Mouse (Mus musculus): ENCODE measurements at regions not wholly inside any gene's neighbourhood (a gene's known extent, or its start where the extent isn't known, plus 50 kb on each side); places are given as distances from the start of the nearest gene placed in this dataset.

DNA sequence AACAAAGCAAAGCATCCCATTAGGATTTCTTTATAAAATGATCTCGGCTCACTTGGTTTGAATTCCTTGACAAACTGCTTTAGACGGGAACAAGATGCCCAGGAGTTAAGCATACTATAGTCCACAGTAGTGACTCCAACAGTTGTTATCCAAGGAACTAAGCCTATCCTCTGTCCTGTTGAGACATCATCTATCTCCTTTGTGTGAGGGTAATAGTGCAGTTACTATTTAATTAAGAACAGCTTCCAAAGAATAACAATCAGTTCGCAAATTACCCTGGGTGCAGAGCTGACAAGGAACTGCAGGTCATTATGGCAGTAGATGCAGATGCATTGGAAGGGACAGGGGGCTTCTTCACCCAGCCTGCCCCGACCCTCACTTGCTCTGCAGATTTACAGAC lies 115.7 kb upstream of the Slc24a5 start:
- DNase-seq (ENCODE audit: low spot score), result no peak

DNA sequence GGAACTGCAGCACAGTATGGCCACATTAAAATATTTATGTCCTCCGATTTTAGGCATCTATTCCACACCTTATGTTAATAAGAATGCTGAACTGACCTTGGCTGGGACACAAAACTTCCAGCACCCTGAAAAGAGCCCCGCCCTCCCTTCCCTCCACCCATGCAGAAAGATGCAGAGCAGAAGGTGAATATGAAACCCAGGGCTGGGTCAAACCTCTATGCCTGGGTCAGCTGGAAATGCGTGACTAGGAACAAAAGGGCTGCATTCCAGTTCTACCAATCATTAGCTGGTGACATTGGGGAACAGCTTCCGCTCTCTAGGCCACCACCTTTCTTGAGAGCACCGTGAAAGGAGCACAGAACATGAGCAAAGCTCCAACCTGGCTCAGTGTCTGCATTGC lies 114.9 kb upstream of the Slc24a5 start:
- no peak for DNase-seq (ENCODE audit: low spot score)

DNA sequence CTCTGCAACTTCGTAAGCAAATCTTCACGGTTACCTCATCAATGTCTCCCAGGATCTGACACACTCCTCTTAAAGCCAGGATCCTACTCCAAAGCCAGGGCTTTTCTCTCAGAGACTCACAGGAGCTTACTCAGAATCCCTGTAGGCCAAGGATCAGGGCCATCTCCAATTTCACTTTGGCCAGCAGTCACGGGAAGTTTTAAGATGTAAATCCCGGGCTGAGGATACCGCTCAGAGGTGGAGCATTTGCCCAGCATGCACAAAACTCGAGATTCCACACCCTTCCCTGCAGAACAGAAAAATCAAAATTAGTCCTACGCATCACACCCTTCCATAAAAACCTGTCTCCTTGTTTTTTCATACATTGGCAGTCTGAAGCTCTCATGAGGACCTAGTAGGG lies 112.1 kb upstream of the Slc24a5 start:
- no peak for DNase-seq (ENCODE audit: low spot score)

DNA sequence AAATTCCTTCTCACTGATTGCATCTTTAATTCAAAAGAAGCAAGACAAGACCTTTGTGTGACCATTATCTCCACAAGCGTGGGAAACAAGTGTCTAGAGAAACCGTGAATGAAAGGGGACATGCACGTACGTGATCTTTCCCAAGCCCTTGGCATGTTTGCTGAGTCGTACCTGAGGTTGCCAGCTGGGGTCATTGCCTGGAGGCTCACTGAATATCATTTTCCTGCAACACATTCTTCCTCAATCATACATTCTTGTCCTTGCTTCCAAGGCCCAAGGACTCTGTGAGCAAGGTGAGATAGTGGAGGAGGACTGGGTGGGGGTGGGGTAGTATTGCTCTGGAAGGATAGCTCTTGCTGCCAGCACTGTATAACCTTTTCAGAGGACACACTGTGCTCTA lies 108.5 kb upstream of the Slc24a5 start:
- no peak for DNase-seq (ENCODE audit: low spot score)

DNA sequence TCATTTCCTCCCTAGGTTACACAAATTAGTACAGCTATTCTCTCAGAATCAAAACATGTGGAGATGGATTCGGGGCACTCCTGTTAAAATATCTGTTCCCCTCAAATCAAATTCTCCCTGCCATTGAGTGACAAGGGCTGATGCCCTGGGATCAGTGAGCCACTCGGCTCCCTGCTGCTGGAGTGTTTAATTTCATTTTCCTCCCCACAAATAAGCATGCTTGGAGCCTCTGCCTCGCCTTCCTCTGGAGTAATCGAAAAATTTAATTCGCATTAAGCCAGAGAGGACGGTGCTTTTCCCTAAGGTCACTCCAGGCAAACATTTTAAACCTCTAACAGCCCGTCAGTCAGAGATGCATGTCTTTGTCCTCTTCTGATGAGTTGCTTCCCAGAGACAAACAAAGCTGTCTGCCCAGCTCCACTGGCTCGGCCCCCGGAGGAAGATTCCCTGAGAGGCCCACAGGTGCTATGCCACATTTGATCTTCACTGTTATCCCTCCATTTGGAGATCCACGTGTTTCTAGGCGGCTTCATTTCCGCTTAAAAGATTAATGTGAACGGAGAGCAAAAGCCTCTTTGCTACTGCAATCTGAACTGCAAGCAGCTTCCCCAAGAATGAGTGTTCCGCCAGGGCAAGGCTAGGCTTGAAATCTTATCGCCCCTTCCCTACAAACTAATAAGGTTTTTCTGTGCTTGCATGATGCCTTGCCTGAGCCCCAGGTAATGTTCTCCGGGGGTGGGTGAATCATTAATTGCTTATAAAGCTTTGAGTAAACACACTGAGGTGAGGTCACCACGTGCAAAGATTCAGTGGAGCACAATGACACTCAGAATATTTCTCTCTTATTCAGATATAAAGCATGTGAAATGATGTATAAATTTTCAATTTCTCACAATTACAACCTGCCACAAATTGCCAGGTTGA lies 95.8 kb upstream of the Slc24a5 start:
- DNase-seq (ENCODE audit: low spot score), result no peak

DNA sequence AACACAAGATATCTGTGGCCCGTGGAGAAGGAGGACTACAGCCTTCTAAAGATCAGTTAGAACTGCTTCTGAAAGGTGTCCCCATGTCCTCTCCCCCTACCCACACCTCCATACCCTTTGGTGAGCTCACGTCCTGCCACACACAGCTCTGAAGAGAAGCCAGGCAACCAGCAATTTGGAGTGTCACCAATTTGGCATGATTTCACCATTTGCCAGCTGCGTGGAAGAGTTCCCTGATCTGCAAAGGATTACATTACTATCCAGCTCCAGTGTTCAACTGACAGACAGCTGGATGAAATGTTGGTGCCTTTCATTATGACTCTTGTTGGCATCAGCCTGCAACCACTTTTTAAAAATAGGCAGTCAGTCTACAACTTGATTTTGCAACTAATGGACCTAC lies 92.8 kb upstream of the Slc24a5 start:
- DNase-seq (ENCODE audit: low spot score), result no peak

DNA sequence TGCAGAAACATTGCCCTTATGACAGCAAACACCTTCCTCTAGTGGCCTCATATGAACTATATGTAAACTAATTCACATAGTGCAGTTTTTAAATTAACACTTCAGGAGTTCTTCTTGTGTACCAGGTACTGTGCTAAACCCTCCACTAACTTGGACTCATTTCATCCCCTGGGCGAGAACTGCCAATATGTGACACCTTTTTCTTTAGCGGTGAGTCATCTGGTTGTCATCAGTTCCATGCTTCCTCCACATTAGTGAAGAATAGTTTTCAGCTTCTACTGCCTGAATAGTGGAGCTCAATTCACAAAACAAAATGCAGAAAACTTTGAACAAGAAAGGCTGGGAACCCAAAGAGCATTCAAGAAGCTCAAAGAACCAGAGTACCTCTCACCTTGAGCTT lies 76.9 kb upstream of the Slc24a5 start:
- no peak for DNase-seq (ENCODE audit: low spot score)

DNA sequence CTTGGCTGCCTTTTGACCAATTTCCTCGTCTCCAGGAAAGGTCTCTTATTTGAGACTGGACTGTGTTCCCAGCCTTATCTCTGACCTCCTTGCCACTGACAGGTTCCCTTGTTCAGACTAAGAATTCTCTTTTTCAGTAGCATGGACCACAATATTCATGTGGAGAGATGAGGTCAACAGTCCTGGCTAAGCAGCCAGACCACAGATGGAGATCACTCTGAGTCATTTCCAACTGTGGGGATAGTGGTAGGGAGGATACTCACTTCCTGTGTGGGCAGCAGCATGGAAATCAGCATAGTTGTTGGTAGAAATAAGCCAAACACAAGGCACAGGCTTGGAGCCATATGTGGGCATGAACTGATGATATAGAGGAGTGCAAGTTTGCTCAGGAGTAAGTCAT lies 52.9 kb upstream of the Slc24a5 start:
- DNase-seq (ENCODE audit: low spot score), result no peak

DNA sequence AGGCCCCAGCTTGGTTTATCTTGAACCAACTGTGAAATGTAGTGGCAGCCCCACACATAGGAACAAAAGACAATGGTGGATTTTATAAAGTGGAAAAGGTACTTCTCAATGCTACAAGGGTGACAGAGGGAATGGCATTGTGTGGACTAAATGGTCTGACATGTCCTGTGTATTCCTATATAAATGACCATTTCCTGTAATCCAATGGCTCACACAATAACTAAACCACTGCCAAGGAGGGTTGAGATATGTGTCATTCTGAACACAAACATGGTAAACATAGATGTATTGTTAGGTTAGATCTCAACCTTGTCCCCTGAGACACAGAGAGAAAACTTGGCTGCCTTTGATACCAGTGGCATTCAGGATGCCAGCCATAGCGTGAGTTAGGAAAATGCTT lies 51.0 kb upstream of the Slc24a5 start:
- no peak for DNase-seq (ENCODE audit: low spot score)

Measured in ovary, postnatal 36 days (tissue).